Mouse (Mus musculus): ENCODE measurements around the gene 2210408I21Rik.

2210408I21Rik gene

DNA sequence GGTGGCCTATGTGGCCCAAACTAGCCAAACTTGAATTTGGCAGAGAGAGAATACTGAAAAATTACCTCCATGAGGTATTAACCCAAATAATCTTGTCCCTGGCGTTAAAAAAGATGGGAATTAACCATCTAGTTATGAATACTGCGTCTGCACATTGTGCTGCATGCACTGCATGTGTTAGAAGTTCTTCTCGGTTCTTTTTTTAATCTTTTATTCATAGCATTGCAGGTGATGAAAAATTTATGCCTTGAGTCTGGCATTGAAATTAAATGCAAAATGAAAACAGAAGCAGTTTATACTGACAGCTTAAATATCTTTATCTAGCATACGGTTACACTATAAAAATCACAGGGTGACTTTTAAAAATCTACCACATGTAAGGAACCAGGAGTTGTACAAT lies 341.1 kb downstream of the 2210408I21Rik start:
- no peak for DNase-seq (ENCODE audit: extremely low read depth, insufficient read length, low spot score)

DNA sequence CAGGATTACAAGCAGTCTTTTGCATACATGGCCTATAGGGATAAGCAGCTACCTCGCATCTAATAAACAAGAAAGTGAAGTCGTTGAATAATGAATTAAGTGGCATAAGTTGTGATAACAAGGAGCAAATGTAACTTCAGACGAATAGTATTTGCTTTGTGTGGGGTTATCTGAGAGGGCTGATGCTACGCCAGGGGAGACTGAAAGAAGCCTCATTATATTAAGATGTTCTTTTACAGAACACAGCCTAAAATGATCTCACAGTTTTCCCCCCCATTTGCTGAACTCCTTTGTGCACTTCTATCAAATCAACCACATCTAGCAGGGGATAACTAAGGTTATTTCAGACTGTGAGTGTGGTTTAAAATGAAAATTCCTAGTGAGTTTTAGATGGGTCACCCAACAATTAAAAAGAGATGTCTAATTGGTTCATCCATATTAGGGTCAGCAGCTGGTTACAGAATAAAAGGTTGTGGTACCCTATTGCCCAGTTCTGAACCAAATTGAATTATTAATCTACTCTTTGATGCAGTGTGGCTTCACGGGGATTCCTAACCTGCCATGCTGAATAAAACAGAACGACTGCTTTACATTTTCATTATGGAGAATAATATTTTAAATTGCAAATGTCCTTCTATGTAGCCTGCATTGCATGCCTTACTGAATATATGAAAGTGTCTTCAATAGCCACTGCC lies 343.2 kb downstream of the 2210408I21Rik start:
- no peak for DNase-seq (ENCODE audit: extremely low read depth, insufficient read length, low spot score)

DNA sequence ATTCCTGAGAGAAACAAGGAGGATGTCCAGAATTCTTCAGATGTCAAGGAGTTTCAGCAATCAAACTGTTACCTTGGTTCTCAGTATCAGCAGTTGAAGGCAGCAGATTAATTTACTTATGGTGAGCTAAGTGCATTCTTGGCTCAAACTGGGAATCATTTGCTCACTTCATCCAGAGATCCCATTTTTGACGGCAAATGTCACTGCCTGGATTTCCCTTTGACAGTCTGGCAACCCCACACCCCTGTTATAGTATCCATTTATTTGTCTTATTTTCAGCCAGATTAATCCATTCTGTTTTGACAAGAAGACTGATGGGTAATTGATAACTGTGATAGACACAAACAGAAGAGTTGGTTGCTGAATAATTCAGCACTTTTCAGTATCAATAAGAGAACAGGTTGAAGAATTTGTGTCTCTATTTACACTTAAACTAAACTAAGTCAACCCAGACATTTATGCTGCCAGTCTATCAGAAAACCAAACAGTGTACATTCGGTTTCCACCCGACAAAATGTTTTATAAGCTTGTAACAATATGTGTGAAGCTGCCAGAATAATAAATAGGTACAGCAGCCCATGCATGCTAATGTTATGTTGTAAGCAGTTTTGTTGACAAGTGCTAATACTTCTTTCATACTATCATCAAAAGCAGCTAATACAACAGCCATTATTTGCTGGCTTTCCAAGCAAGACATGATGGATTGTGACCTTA lies 354.8 kb downstream of the 2210408I21Rik start:
- DNase-seq (ENCODE audit: extremely low read depth, insufficient read length, low spot score), result no peak

DNA sequence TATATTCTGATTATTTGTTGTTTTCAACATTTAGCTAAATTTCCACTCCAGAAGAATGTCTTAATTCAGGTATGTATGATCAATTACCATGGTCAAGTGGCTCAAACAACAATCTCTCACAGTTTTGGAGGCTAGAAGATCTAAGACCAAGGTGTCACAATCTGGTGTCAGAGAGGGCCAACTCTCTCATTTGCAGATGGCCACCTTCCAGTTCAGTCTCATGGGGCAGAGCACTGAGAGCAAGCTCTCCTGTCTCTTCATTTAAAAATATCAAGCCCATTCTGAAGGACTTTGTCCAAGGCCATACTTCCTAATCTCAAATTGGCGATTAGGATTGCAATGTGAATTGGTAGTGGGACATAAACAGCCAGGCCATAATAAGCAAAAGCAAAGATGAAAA lies 378.7 kb downstream of the 2210408I21Rik start:
- DNase-seq (ENCODE audit: extremely low read depth, insufficient read length, low spot score), result no peak

DNA sequence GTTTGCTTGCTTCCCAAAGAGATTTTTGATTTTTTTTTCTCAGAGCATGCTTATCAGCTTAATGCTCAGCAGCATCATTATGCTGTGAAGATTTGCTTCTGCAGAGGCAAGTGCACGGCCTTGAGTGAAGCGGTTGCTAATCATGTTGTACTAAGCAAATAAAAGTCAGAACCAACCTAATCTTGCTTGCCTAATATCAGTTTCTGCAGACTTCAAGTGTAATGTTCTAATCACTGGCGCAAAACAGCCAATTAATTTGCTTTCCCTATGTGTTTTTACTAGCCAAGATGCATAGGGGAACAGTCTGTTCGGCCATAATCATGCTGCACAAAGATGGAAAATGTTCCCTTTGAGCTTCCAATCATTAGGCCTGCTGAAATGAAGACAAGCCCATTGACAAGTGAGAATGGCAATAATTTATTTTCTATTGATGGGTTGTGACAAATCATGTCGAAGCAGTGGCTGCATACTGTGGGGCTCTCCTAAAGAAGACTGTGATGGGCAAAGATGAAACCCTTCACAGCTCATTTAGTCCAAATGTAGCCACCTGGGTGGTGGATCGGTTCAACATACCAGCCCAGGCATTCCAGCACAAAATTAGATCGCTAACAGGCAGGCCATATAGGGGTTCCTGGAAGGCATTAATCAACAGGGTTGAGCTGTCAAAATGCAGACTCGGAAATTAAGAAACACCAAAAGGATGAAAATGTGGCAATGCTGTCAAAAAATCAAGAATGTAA lies 393.8 kb downstream of the 2210408I21Rik start:
- DNase-seq (ENCODE audit: extremely low read depth, insufficient read length, low spot score), result no peak

DNA sequence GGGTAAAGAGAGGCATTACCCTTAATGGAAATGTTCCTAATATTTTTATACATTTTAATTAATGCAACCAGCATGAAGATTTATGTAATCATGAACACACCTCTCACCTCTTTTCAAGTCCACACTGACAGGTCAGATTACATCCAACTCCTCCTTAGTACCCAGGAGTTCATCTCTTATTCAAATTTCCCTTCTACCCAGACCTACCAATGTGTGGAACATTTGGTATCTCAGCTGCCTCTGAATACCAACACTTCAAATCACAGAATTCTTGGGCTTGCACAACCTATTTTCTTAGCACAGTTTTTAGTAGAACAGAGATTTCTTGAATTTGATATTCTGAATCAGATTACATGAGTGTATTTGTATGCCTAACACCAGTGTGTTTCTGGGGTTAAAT lies 394.4 kb downstream of the 2210408I21Rik start:
- no peak for DNase-seq (ENCODE audit: extremely low read depth, insufficient read length, low spot score)

DNA sequence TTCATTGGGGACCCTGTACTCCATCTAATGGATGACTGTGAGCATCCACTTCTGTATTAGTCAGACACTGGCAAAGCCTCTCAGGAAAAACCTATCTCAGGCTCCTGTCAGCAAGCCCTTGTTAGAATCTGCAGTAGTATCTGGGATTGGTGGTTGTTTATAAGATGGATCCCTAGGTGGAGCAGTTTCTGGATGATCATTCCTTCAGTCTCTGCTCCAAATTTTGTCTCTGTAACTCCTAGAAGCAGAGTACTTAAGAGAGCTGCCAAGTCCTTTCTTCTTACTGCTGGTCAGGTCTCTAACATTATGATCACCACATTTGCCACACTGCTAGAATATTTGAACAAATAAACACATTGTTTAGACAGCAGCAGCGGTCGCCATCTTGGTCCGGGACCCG lies 402.1 kb downstream of the 2210408I21Rik start:
- no peak for DNase-seq (ENCODE audit: extremely low read depth, insufficient read length, low spot score)

DNA sequence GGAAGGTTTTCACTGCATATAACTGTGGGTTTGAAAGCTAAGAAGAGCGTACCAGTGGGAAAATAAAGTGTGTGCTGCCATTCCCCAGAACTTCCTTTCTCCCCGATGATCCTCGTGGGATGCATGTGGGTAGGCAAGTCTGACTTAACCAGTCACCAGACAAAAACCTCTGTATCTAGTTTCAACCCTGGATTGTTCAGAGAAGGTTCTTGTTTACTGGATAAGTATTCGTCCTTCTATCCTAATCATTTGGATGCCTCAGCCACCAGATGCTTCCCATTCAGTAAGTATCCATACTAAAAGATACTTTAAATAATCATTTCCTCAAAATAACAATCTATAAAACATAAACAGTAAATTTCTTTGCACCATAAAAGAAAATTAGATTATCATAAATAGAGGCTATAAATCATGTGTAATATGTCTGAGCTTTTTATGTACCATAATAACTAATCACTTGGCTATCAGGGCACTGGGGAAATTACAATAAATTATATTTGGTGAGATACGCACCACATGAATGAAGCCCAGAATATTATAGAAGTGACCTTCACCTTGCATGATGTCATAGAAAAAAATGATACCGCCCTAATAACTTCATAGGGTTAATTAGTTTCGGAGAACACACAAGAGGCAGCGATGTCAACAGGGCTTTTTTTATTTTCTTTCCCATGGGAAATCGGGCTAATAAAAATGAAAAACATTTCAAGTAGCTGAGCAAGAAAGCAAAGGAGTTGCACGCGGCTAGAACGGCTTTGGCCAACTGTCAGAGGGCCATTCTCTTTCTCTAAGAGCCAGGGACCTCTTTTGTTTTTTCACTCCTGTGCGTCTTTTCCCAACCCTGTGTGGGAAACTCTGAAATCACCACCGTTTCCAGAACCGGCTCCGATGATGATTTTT lies 412.4 kb downstream of the 2210408I21Rik start:
- DNase-seq (ENCODE audit: extremely low read depth, insufficient read length, low spot score), result no peak

DNA sequence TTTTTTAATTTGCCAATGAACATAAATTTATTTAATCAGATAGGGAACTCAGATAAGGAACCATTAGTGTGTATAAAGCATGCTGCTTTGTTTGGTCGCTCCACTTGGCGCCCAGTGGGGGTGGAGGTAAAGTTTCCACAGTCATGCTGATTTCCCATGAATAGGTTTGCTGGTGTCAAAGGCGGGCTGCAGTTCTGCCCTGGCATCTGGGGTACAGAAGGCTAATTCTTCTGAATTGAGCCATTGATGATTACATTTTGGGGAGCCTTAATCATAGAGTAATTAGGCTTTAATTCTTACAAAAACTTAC lies 413.0 kb downstream of the 2210408I21Rik start:
- DNase-seq (ENCODE audit: extremely low read depth, insufficient read length, low spot score), result no peak

DNA sequence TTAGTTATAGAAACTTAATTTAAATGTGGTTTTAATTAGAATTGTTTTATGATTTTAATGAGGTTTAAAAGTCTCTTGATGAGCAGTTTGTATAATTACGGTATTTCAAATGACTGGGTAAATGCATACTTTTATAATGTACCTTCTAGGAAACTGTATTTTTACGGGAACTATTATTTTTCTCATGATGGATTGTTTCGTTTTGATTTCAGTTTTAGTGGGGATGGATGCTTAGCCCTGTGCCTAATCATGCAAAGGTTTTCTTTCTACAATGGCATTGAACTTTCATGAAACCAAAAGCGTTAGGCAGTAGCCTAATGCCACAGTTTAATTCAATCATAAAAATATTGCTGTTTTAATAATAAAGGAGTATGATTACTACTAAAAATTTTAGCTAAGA lies 413.4 kb downstream of the 2210408I21Rik start:
- DNase-seq (ENCODE audit: extremely low read depth, insufficient read length, low spot score), result no peak

DNA sequence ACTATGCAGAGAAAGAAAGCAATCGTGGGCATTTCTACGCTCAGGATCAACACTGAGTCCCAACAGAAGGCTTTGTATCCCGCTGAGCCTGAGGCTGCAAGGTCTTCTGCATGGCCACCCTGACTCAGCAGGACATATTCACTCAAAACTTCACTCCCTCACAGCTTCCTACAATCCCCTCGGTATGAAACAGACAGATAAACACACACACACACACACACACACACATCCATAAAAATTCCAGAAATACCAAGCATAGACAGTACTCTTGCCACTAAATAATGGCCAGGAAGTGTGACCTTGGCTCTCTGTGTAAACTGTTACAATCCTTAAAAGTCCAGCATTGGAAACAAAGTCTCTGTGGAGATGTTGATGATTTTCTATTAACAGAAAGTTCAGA lies 458.7 kb downstream of the 2210408I21Rik start:
- DNase-seq (ENCODE audit: extremely low read depth, insufficient read length, low spot score), result no peak

DNA sequence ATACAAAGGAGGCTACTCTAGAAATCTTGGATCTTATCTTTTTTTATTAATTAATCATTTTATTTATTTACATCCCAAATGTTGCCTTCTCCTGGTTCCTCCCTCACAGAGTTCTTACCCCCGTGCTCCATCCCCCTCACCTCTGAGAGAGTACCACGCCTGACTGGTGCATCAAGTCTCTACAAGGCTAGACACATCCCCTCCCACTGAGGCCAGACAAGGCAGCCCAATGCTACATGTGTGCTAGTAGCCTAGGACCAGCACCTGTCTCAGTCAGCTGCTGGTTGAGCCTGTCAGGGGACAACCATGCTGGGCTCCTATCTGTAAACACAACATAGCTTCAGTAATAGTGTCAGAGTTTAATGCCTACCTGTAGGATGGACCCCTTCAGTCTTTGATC lies 480.0 kb downstream of the 2210408I21Rik start:
- DNase-seq (ENCODE audit: extremely low read depth, insufficient read length, low spot score), result no peak

Measured in 3134 (cell line).